Mouse (Mus musculus): ENCODE data around the gene Slc44a5. TPM values are rescaled to one million over a fixed set of nuclear protein-coding genes. Genes with fewer than 3 reads are reported as not detected.

Gene Slc44a5
- total RNA-seq, 2 experiments from 2014 or later, result 62.9 to 68.0 TPM

- DNase-seq, result no peak
These were observed 332.1 kb downstream of the Slc44a5 start for GRCm38 (mm10) chr3:154305163-154305884.

GRCm38 (mm10) chr3:154317651-154318248 is 344.5 kb downstream of the Slc44a5 start:
- DNase-seq, result no peak

Other genes with a start within 250 kb of the Slc44a5 start
- 10 to 100 TPM; 25.2 to 28.9 TPM for gene St6galnac3, start 248.3 kb upstream of the Slc44a5 start, total RNA-seq (2021)
- gene Asb17, start 129.2 kb upstream of the Slc44a5 start, total RNA-seq (2021), result not detected
- gene Msh4, start 67.3 kb upstream of the Slc44a5 start, total RNA-seq (2021), result under 1 TPM; 0.17 to 0.30 TPM
- gene Rabggtb, start 60.4 kb upstream of the Slc44a5 start, total RNA-seq (2021), result 10 to 100 TPM; 72.2 to 78.9 TPM
- 10 to 100 TPM; 53.5 to 54.0 TPM for gene Acadm, start 28.8 kb upstream of the Slc44a5 start, total RNA-seq (2021)